Mouse (Mus musculus) heart, adult 11 months (tissue): ENCODE data around the gene Pde2a.
"Not testable (repeated sequence)": the region's sequence is repeated elsewhere in the genome, so short reads cannot be mapped to it uniquely, and the experiment has no call there.

Experiments used
- DNase-seq: peaks from one replicate; pipeline ENCODE4 v3.0.0; 2022

Pde2a gene

GRCm38 (mm10) chr7:101534428-101534827 lies 112.9 kb downstream of the Pde2a start:
- no peak for DNase-seq

GRCm38 (mm10) chr7:101535102-101535501 lies 113.6 kb downstream of the Pde2a start:
- no peak for DNase-seq

- DNase-seq, result no peak
Measured at GRCm38 (mm10) chr7:101535517-101535916, 114.0 kb downstream of the Pde2a start.

DNA sequence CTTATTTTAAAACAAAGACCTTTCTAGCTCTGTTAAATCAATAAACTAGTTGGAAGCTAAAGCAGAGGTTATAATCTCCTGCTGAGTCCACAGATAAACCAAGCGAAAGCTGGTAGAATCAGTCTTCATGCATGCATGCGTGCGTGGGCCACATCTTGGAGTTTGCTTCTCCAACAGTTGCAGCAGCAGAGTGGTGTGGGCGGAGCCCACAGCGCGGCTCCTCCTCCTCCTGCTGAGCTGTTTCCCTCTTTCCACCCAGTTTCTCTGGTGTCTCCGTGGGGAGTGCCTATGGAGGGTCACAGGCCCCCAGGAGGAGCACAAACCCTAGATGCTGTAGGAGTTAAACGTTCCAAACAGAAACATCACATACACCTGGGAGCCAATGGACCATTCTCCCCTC lies 116.0 kb downstream of the Pde2a start:
- DNase-seq, result peak; percentile 92

GRCm38 (mm10) chr7:101538141-101538933 lies 116.8 kb downstream of the Pde2a start:
- peak; percentile 91 for DNase-seq

- no peak for DNase-seq
Measured at GRCm38 (mm10) chr7:101539774-101540173, 118.3 kb downstream of the Pde2a start.

- DNase-seq, result peak; percentile 91
Measured at GRCm38 (mm10) chr7:101540684-101541083, 119.2 kb downstream of the Pde2a start.

DNA sequence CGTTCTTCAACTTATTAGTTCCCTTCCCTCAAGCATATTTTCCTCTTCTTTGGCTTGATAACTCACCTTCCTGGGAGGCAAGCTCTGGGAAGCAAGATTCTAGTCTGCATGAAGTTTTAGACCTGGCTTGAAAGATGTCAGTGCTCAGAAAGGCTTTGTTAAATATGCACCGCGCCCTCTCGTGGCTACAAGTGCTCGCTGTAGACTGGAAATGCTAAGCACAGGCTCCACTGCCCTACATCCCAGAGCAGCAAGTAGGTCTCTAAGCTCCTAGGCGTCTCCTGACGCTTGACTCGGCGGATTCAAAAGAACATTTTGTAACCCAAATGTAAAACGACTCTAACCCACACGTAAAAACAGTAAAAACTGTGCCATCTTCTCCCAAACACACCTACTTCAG lies 119.6 kb downstream of the Pde2a start:
- no peak for DNase-seq

- DNase-seq, result no peak
Measured at GRCm38 (mm10) chr7:101541734-101542133, 120.2 kb downstream of the Pde2a start.

DNA sequence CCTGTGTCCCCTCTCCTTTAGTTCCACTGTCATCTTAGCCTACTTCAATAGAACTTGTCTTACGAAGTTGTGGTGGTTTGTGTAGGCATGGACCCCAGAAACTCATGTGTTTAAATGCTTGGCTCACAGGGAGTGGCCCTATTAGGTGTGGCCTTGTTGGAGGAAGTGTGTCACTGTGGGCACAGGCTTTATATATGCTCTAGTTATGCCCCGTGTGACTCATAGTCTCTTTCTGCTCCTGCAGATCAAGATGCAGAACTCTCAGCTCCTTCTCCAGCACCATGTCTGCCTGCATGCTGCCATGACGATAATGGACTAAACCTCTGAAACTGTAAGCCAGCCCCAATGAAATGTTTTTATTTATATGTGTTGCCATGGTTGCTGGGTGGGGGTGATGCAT lies 126.2 kb downstream of the Pde2a start:
- DNase-seq, result peak; percentile 77

GRCm38 (mm10) chr7:101549266-101549665 lies 127.8 kb downstream of the Pde2a start:
- DNase-seq, result peak; percentile 72

GRCm38 (mm10) chr7:101550686-101551485 lies 129.4 kb downstream of the Pde2a start:
- DNase-seq, result peak; percentile 83

DNA sequence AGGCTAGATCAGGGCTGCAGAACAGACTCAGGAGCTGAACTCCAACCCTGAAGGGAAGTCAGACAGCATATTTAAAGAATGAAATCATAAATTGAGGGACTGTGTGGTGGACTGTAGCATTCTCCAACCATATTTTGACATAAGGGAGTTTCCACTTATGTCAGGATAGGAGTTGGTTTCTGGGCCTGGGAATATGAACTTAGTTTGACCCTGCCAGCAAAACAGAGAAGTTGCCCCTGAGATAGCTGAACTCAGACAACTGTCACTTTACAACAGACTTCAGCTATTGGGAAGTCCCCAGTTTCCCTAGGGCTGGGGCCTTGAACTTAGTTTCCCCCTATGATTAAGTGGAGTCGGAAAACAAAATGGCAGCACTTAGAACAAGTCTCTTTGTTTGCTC lies 130.0 kb downstream of the Pde2a start:
- DNase-seq, result peak; percentile 84

- not testable (repeated sequence) for DNase-seq
Measured at GRCm38 (mm10) chr7:101555473-101555872, 134.0 kb downstream of the Pde2a start.

DNA sequence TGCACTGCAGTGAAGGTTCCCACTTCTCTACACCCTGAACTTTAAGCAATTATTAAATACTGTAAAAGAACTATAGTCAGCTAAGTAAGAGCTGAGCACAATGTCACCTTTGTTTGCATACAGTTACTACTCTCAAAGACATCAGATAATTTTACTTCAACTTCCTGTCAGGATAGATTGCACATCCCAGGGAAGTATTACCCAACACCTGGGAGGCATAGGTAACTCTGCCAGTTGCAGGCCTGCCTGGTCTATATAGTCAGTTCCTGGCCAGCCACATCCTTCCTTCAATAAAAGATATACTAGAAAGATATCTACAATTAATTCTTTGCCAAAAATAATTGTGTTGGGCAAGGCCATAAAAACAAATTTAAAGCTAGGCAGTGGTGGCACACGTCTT lies 135.9 kb downstream of the Pde2a start:
- DNase-seq, result no peak

DNA sequence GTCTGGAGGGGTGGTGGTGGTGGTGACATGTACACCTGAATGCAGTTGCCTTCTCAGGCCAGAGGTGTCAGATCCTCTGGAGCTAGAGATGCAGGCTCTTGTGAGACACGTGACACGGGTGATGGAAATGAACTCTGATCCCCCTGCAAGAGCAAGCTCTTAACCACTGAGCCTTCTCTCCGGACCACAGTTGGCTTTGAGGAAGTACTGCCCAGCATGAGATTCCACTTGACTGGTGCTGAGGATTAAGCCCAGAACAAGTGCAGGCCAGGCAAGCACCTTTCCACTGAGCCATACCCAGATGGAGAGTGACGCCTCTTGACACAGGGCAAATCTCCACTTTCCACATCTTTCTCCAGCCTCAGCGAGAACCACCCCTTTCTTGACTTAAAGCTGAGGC lies 137.9 kb downstream of the Pde2a start:
- peak; percentile 72 for DNase-seq
